Mouse (Mus musculus): ENCODE measurements around the gene Cxcr3. TPM values are rescaled to one million over a fixed set of nuclear protein-coding genes. Genes with fewer than 3 reads are reported as not detected.

The Cxcr3 gene
- polyA plus RNA-seq, 1 experiment = not detected

DNA sequence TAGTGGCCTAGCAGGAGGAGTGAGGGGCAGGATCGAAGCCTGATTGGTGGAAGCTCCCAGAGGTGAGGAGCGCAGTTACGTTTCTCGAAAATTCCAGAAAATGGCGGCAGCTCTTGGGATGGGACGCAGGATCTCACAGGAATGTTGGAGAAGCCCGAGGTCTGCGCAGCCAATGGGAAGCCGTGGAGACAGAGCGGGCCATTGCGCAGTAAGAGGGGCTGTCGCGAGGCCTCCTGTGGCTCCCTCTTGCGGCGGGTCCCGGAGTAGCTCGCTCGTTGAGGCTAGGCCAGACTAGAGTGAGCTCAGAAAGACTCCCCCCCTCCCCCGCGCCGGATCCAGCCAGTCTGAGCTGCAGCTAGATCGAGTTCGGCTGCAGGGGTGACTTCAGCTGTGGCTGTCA, 35.8 kb downstream of the Cxcr3 start:
- Histone ChIP-seq H3K4me1 (ENCODE audit: control insufficient read depth, insufficient read depth, low read length) (no peaks in the 10 kb centered on the region), H3K4me3 (ENCODE audit: insufficient read depth, low read depth, low read length) (no peak overlapping the region), H3K27ac (ENCODE audit: insufficient read depth, low read depth, low read length) (no peak overlapping the region)
- TF ChIP-seq POLR2A (IDR thresholded peaks at IDR 0.05; ENCODE audit: insufficient read depth, low read depth, low read length) (no peak), CTCF (IDR thresholded peaks at IDR 0.05; ENCODE audit: insufficient read depth, low read depth, low read length) (no peak)
- WGBS = 58% methylated on average over 23 of the region's 23 CpGs

DNA sequence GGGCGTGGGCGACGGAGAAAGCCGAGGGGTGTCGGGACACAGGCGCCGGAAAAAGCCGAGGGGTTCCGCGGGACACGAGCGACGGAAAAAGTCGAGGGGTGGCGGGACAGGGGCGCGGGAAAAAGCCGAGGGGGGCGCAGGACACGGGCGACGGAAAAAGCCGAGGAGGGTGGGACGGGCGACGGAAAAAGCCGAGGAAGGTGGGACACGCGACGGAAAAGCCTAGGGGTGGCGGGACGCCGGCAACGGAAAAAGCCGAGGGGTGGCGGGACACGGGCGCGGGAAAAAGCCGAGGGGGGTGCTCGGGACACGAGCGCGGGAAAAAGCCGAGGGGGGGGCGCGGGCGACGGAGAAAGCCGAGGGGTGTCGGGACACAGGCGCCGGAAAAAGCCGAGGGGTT, 36.5 kb downstream of the Cxcr3 start:
- Histone ChIP-seq H3K4me3 (ENCODE audit: insufficient read depth, low read depth, low read length) (no peak overlapping the region), H3K27ac (ENCODE audit: insufficient read depth, low read depth, low read length) (no peak overlapping the region), H3K4me1 (ENCODE audit: control insufficient read depth, insufficient read depth, low read length) (no peaks in the 10 kb centered on the region)
- WGBS = 75% methylated on average over 50 of the region's 54 CpGs
- no peak for TF ChIP-seq CTCF (IDR thresholded peaks at IDR 0.05; ENCODE audit: insufficient read depth, low read depth, low read length)
- no peak for TF ChIP-seq POLR2A (IDR thresholded peaks at IDR 0.05; ENCODE audit: insufficient read depth, low read depth, low read length)

DNA sequence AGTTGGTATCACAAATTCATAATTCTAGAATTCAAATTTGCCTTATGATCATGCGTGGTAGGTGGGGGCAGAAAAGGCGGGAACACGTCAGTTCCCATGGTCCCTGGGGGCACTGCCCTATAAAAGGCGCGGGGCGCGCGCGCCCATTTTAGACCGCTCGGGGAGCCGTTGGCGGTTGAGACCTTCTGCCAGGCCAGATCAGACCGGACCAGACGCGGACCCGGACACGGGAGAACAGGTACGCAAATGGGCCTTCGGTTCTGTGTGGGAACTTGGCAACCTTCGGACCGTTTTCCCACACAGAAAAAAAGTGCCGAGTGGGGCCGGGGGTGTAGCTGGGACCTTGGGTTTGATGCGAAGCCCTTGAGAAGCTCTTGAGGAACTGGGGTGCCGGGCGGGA, 38.4 kb downstream of the Cxcr3 start:
- H3K4me1 ChIP-seq (ENCODE audit: control insufficient read depth, insufficient read depth, low read length) = no peaks in the 10 kb centered on the region
- no peak overlapping the region for H3K4me3 ChIP-seq (ENCODE audit: insufficient read depth, low read depth, low read length)
- no peak for TF ChIP-seq CTCF (IDR thresholded peaks at IDR 0.05; ENCODE audit: insufficient read depth, low read depth, low read length)
- no peak for TF ChIP-seq POLR2A (IDR thresholded peaks at IDR 0.05; ENCODE audit: insufficient read depth, low read depth, low read length)
- H3K27ac ChIP-seq (ENCODE audit: insufficient read depth, low read depth, low read length) = no peak overlapping the region
- WGBS = 94% methylated on average over 27 of the region's 27 CpGs

Other genes with a start within 250 kb of the Cxcr3 start
- gene Taf1, start 201.5 kb downstream of the Cxcr3 start, polyA plus RNA-seq (2012; ENCODE audit: insufficient read depth, insufficient read length, low replicate concordance, missing spikeins) = not detected in 2 replicates
- gene Ogt, start 94.2 kb downstream of the Cxcr3 start, polyA plus RNA-seq (2012; ENCODE audit: insufficient read depth, insufficient read length, low replicate concordance, missing spikeins) = 377 and 593 TPM in 2 replicates
- gene Gm4779, start 60.2 kb upstream of the Cxcr3 start, polyA plus RNA-seq (2012; ENCODE audit: insufficient read depth, insufficient read length, low replicate concordance, missing spikeins) = not detected in 2 replicates
- gene 8030474K03Rik, start 60.4 kb upstream of the Cxcr3 start, polyA plus RNA-seq (2012; ENCODE audit: insufficient read depth, insufficient read length, low replicate concordance, missing spikeins) = not detected in 2 replicates
- gene Nhsl2, start 115.1 kb upstream of the Cxcr3 start, polyA plus RNA-seq (2012; ENCODE audit: insufficient read depth, insufficient read length, low replicate concordance, missing spikeins) = not detected in 2 replicates

Measured in olfactory bulb, adult 2 months (tissue).